Mouse (Mus musculus) c-Kit-positive CD71-negative TER-119-negative erythroid progenitor cells, embryonic 14.5 days (primary cell): ENCODE results near the gene Map4k3.

Experiments used
- DNase-seq: peaks from one replicate; pipeline ENCODE4 v3.0.0-alpha.2; 2013; ENCODE audit warnings: low read depth

Map4k3 gene

DNA sequence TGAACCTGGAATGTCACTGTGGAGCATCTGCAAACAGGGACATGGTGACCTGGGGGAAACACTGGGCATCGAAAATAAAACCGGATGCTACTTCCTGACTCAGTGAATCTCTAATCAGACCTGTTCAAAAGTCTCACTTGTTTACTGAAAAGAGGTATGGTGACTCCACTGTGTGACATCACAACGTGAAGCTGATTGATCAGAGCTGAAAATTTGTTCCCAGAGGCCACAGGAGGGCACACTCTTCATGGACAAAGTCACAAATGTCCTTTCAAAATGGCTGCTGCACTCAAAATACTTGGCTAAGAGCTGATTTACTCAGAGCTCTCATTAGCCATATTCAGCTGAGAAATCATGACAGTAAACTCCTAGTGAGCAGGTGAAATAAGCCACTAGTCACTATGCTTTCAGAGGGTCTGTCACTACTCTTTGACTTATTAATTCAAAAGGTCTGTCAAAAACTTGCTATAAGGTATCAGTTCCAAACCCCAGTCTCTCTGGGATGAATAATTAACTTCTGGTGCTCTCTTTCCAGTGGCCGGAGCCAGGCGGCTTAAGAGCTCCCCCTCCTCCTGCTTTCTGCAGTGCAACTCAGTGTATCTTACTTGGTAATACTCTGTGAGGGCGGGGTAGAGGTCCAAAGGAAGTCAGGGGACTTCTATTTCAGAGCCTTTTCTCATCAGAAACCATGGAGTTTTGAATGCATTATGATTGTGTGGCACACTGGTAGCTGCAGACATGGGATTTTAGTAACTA, 44.3 kb downstream of the Map4k3 start:
- DNase-seq = peak; percentile 9

DNA sequence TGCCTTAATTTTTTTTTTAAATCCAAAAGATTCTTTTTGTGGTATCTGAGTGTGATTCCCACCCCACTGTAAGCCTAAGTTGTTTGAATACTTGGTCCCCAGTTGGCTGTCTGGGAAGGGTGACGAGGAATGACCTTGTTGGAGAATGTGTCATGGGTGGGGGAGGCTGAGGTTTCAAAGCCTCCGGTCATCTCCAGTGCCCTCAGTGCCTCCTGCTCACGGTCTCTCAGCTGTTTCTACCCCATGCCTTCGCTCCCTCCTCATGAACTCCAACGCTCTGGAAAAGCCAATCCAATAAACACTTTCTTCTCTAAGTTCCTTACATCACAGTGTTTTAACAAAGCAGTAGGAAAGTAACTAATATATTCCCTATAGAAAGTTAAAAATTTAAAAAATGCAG, 45.2 kb downstream of the Map4k3 start:
- DNase-seq = no peak

DNA sequence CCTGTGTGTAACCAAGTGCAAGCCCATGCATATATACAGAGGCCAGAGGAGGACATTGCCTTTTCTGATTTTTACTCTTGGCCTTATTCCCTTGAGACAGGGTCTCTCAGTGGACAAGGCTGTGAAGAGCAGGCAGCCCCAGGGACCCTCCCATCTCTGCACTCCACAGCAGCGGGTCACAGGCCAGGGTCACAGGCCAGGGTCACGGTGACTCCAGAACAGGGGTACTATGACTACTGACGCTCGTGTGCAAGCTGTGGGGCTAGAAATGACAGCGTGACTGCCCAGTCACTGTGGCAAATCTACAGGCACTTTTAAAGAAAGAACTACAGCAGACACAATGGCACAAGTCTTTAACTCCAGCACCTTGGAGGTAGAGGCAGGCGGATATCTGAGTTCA, 50.1 kb downstream of the Map4k3 start:
- no peak for DNase-seq

DNA sequence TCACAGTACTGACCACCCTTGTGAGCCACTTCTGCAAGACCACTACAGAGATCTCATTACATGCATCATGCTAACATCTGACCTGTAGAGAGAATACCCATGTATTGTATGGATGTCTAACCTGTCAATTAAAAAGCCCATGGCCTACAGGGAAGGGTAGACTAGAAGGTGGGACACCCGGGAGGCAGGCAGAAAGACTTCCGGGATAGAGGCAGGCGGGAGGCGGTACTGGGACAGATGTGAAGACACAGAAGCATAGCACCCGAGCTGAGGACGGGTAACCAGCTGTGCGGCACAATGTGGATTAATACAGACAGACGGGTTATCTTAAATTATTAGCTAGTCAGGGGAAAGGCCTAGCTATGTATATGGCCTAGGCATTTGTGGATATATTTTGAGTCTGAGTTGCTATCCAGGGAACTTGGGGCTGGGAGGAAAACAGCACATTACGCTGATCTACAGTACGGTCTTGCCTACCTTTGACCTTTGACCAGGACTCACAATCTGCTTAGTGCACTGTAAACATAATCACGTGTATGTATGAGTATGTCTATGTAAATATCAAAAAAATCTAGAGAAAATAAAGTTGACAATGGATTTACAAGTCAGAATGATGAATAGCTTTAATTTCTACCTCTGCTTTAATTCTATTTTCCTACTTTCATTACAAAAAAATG, 51.3 kb downstream of the Map4k3 start:
- DNase-seq = no peak

DNA sequence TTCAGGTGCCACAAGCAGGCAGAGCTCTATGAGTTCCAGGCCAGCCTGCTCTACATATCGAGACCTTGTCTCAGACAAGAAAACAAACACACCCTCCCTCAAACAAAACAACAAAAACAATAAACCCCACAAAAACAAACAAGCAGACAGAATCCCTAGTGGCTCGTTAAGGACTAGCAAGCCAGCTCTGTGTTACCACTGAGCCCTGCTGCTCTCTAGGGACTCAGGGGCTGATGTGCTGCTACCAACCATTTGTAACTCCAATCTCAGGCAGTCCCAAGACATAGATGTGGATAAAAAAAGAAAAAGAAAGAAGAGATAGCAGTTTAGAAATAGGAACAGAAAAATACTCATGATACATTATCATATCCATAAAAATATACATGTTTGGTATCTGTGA, 52.1 kb downstream of the Map4k3 start:
- DNase-seq = no peak

DNA sequence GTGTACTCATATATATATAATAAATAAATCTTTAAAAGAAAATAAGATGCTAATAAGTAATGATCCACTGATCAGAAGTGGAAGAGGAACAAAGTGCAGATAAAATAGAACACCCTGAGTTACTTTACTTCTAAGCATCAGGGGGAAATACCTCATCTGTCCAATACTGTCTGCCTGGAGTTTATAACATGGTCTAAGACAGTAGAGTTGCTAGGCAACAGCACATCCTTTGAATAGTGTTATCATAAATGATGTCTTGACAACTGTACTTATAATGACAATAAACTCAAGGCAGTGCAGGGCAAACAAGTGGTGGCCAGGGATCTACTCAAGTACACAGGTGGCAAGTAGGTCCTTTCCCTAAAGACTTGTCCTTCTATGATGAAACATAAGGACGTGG, 57.9 kb downstream of the Map4k3 start:
- DNase-seq = no peak

DNA sequence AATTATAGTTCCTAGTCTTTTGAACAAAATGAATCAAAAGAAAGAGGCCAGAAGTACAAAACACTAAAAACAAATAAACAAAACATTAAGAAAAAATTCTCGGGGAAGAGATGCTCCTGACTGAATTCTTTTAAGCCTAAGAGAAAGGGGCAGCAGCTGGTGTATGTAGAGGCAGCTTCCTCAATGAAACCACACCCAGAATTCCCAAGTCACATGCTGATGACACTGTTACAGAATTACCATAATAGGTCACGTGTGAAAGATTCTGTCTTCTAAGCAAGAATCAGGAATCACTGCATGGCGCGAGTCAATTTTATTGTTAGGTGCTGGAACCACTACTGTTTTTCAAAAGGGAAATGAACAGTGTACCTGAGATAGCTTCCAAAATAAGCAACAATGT, 64.7 kb downstream of the Map4k3 start:
- DNase-seq = no peak

DNA sequence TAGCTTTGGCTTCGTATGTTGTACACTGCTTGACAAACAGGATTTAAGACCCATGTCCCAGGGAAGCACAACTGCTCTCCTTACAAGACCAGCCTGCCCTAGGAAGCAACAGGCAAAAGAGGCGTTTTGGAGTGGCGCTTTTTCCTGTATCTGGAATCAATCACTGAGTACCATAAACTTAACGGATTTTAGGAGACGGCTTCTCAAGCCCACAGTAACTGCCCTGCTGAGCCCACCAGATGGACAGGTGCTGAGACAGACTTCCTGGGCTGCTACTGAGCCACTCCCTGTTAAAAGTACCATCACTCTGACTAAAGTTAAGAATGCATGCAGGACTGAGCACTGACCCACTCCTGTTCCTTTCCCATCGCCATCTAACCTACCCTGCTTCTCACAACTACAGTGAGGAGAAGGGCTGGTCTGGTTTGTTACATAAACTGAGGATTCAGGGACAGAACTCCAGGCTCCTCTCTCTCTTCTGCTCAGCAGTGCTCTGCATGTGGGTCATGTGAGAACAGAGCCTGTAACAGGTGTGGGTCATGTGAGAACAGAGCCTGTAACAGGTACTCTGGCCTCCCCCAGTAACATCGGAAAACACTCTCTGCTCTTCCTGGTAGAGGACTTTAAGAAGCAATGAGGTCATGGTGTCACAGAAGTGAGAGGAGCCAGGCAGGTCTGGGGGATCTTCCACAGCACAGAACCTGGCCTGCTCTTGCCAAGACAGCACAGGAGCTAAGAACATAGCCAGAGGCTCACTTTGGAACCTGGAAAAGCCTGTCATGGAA, 65.3 kb downstream of the Map4k3 start:
- DNase-seq = no peak

DNA sequence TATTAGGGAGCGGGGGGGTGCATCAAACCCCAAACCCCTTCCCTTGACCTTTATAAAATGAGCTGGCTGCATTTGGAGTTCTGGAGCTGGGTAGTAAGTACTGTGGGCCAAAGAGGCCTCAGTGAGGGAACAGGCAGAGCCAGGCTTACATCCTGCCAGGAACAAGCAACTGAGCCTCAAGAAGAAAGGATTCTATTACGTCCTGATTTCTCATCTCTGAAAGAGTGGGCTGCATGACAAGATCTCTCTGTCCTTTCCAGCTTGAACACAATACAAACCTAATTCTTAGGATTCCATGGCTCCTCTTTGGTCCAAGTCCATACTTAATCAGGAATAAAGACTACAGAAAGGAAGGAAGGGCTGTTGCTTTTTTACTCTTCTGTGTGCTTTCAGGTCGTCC, 66.4 kb downstream of the Map4k3 start:
- DNase-seq = no peak

DNA sequence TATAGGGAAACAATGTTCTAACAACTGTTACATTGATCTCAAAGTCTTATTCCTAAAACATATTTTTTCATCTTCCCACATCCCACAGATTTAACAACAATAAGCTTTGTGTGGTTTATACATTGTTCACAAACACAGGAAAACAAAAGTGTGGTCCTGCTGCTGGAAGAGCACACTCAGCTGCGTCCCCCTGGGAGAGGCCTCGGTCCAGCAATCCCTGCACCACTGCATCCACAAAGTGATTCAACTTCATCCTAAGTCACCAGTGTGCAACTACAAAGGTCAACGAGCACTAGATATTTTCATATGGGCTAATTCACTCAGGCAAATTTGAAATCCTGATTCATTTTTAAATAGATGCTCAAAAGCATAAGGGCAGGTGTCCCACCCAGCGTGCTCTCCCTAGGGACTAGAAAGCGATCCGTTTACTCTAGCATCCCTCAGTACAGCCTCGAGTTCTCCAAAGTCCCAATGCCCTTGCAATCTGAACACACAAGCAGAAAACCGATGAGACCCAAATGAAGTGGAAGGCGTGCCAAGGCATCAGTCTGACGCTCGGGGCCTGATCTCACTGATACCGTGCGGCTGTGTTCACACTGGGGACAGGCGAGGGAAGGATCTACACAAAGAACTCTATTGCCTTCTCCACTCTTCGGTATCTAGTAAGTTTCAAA, 67.4 kb downstream of the Map4k3 start:
- no peak for DNase-seq

DNA sequence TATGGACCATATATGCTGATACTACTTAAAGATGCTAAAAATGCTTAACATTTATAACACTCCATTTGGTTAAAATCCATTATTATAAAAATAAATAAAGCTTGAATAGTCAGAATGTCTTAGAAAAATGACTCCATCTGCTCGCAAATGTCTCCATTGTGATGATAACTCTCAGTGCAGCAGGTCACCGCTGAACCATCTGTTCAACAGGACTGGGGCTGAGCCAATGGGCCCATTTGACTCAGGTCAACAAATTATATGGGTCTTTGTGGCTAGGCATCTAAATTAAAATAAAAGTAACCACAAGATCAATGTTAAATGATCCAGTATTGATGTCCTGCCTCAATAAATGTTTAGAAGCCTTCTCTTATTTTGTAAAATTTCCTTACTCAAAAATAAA, 68.1 kb downstream of the Map4k3 start:
- no peak for DNase-seq

DNA sequence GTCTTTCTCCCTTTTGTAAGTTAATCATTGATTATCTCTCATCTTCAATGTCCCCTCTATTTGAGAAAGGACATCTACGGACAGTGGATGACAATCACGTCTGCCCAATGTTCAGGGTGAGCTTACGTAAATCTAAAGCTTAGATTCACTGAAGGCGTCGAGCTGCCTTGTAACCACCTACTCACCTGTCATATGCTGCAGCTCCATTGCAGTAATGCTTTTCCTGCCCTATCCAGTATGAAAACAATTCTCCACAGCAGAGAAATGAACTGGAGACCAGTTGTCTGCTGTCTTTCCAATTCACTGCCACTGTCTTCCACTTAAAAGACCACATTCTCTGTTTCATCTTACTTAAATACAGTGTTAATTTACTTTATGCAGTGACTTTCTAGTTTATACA, 68.5 kb downstream of the Map4k3 start:
- no peak for DNase-seq

DNA sequence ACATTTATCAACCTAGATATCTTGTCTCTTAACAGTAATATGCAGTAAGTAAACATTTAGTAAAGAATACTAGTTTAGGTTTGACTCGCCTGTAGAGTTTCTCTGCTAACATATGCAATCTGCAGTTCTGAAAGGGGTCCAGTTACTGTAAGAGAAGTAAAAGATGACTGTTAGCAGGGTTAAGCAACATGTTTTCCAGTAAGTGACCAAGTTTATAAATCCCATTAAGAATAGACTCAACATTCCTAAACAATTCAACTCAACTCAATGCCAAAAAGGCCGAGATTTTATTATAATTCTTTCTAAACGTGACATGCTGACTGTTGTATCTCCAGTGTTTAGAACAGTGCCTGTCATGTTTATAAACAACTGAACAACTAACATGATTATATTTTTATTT, 74.0 kb downstream of the Map4k3 start:
- no peak for DNase-seq

DNA sequence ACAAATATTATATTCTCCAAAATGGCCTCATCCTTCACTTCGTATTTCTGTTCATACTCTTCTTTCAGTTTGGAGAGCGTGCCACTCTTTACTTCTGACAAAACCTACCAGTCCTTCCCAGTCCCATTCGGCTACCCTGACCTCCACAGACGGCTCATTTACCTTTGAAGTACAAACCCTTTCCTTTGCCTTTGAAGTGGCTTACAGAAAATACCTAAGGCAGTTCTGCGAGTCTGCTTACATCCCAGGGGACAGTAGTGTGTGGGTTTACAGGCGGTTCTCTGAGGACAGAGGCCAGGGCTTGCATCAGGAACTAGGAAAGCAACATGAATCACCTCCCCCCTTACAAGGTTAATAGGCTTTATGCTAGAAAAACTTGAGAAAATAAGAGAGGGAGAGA, 75.5 kb downstream of the Map4k3 start:
- no peak for DNase-seq

DNA sequence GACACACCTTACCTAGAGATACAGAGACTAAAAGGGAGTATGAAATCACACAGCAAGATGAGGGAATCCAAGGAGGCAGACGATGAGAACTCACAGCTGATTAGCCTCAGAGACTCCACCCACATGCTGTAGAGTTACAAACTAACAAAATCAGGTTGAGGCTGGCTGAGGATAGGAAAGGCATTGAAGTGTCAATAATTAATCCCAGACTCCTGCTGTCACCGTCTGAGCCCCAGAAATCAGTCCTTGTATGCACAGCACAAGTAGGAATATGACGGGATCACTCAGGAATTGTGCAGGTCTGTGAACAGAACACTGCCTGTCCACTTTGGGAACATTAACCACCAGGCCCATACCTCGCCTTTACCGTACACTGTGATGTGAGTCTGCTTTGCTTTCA, 81.4 kb downstream of the Map4k3 start:
- no peak for DNase-seq

DNA sequence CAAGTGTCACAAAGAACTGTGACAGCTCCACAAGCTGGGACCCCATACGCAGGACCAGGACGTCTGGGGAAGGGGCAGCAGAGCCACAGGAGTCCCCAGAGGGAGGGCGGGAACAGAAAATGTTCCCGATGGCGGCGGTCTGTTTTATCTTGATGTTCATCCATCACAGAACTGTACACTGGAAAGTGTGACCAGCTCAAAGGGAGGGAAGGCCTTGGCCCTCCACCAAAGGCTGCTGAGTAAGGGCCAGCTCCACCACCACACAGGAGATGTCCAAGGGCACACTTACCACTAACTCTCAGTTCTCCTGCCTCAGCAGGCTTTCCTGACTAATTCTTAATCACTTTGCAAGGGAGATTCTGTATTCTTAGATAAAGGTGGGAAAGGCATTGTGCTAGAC, 82.2 kb downstream of the Map4k3 start:
- DNase-seq = no peak

DNA sequence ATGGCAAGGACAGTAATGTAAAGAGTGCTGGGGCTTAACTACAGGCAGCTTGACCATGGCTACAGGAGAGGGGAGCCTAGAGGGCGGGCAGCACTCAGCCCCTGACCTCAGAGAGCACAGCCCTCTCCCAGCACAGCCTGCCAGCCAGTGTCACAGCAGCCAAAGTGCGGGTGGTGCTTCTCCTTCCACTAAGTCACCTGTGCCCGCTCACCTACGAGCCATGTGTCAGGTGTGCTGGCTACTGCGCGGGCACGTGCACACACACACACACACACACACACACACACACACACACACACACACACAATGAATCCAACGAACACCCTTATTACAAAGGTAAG, 82.6 kb downstream of the Map4k3 start:
- no peak for DNase-seq

DNA sequence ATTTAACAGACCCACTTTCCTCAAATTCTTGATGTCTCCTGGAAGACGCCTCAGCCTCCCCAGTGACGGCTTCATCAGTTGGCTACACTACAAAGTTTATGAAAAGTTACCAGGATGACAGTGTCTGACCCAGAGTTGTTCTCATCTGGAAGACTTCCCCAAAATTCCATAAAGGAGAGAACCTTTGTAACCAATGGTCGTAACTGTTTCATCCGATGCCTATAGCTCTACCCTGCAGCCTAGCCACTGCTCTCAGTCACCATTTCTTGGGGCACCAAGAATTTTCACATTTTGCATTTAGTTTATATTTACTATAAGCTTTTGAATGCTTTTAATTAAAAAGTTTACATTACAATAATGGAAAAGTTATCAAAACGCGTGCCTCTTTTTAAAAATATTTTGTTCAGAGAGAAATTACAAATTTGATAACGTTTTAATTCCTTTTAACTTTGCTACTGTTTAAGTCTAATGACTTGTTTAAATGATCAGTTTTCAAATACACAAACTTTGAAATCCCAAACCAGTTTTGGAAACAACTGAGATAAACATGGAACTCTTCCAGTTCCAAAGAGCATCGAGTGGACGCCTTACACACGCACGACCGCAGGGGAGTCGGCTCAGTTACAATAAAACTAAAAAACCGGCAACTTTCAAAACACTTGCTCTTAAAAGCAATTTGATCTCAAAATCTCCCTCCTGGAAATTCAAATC, 83.1 kb downstream of the Map4k3 start:
- no peak for DNase-seq

DNA sequence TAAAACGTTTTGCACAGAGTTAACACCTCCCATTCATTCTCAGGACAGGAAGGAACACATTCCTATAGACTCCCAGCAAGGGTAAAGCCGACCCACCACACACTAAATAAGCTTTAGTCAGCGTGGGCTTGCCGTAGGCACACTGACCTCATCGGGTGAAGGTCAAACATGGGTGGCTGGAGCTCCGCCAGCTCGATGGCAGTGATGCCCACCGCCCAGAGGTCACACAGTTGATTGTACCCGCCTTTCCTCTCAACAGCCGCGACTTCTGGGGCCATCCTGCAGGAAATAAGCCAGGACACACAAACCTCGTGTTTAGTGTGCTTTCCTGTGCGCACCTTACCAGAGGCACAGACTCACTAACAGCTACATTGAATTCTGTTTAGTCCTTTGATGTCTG, 83.7 kb downstream of the Map4k3 start:
- no peak for DNase-seq

DNA sequence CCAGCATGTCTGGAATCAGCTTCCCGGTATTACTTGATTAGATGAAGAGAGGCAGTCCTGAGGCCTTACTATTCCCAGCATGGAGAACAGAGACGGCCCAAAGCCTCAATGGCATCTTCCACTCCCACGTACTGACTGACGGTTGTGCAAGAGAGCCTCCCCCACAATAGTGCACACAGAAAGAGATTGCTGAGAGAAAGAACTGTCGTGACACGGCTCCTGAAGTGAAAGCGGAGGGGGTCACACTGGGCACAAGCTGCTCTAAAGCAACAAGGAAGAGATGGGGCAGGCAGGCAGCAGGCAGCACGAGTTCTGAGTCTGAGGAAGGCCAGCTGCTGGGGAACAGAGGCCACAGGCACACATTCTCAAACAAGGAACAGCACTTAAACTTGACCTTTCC, 90.2 kb downstream of the Map4k3 start:
- no peak for DNase-seq

DNA sequence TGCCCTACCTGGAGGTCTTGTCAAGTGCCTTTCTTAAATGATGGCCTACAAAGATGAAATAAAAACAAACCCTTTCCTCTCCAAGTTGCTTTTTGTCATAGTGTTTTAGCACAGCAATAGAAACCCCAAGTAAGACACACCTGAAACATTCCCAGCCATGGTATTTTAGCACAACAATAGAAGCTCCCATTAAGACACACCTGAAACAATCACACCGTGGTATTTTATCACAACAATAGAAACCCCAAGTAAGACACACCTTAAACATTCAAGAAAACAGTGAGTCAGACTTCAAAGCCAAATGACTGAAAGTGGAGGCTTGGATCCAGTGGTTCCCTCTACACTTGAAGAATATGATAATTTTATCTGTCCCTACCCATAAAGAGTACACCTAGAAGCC, 92.5 kb downstream of the Map4k3 start:
- no peak for DNase-seq

DNA sequence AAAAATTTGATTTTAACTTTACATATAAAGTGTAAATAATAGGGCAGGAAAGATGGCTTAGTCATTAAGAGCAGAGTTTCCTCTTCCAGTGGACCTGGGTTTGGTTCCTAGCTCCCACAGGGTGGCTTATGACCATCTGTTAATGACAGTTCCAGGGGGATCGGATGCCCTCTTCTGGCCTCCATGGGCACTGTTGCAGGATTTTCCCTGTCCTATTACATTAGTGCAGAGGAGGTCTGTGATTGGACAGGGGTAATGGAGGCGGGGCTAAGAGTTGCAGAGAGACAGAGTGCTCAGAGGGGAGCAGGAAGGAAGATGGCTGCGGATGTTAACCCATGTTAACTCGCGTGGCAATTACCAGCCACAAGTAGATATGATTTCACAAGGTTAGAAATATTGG, 95.4 kb downstream of the Map4k3 start:
- DNase-seq = no peak
